Mouse (Mus musculus) Patski (cell line): Measurements from ENCODE around the gene Clec1b. TPM values are rescaled to one million over a fixed set of nuclear protein-coding genes. Genes with fewer than 3 reads are reported as not detected.

Experiments used
- ATAC-seq: fragments of 100-300 bp; one replicate; pipeline ENCODE4 v1.8.0; 2021
- CTCF ChIA-PET: fragments of 350-600 bp; sonication (Branson Sonifier 250); formaldehyde crosslinking; loops from one replicate; lab custom pipeline; 2022; ENCODE audit warnings: inconsistent platforms; lab: Charles Lee
- POLR2A ChIA-PET: fragments of 350-600 bp; sonication (Branson Sonifier 250); formaldehyde crosslinking; loops from one replicate; lab custom pipeline; 2022; ENCODE audit warnings: antibody characterized with exemption, inconsistent platforms; lab: Charles Lee
- DNase-seq: peaks from one replicate; pipeline ENCODE4 v3.0.0-alpha.2; 2011; ENCODE audit warnings: low read depth, low spot score
- H3K27me3 ChIP-seq: fragments of 371-371 bp; one replicate; pipeline ENCODE4 v1.5.1; 2021
- CTCF ChIP-seq: fragments of 100-300 bp; IDR thresholded peaks from one replicate; pipeline ENCODE4 v1.5.1; 2021
- in situ Hi-C: fragments of 300-500 bp; cut with MboI; formaldehyde crosslinking; loops from 3 replicates; pipeline ENCODE4 v1.11.1; 2018; ENCODE audit warnings: low pct_unique_long_range_greater_than_20kb, mixed read lengths
- polyA plus RNA-seq: library from polyadenylated mRNA; unstranded; gene quantifications from one replicate; pipeline ENCODE4 v1.2.3, GENCODE M21; 2021

The Clec1b gene
- polyA plus RNA-seq, 1 experiment from 2014 or later: not detected

DNA sequence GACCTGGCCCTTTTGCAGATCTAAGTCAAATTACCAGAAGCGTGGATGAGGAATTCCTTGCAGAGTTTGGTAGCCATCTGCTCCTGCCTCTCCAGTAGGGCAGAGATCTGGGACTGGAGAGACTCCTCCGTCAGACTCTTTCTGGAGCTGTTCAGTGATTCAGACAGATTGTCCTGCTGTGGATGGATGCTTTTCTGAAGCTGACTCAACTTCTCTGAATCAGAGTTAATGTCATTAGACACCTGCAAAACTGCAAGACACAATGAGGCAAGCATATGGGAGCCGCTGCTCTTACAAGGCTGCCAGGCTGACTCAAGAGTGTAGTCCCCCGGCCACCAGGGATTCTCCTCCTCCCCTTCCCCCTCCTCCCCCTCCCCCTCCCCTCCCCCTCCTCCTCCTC lies 16.6 kb upstream of the Clec1b start:
- in situ Hi-C loops: no loop called here
- TF ChIP-seq CTCF: no peak
- CTCF ChIA-PET: no interaction called here
- ATAC-seq (no peak), DNase-seq (no peak)
- POLR2A ChIA-PET: no interaction called here
- H3K27me3 ChIP-seq: peaks cover 36% of the 10 kb centered on the region

DNA sequence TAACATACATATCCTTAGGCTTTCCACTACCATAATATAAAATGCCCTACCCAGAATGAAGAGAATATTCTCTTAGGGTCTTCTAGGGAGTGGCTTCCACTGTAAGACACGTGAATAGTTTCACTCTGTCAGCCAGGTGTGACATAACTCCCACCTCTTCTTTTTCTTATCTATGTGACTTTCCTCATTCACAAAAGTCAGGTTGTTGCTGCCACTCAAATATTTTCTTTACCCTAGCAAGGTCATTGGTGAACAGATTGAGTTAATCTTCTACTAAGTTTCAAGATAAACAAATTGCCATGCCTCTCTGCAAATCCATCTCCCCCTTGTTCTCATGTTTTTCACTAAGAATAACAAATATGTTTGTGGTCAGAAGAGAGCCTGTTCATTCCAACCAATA lies 15.4 kb upstream of the Clec1b start:
- ATAC-seq: no peak

DNA sequence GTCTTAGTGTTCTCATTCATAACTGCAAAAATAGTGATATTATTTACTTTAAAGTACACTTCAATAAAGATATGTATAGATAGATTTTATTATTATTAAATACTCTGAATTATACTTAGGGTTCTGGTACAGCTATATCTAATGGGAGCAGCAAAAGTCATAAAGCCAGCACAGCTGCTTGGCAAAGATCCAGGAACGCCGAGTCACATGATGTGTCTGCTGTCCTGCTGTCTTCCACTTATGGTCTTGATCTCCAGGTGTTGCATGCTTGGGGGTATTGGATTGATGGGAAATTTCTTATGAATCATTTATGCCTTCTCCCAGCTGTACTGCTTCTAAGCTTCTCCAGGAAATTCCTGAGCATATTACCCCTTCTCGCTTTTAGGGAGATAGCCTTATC lies 13.6 kb upstream of the Clec1b start:
- ATAC-seq: no peak
- peaks cover 38% of the 10 kb centered on the region for H3K27me3 ChIP-seq
- TF ChIP-seq CTCF: no peak
- CTCF ChIA-PET: interaction anchor here (0.6 kb wide), 1 partner anchor 121 kb away, joined by 3 read pairs; no protein-coding TSS in a partner anchor
- no peak for DNase-seq
- in situ Hi-C loops: no loop called here
- POLR2A ChIA-PET: no interaction called here

More for the DNA sequence above, 15.4 kb upstream of the Clec1b start:
- no peak for TF ChIP-seq CTCF
- ChIA-PET CTCF (no interaction called here), POLR2A (no interaction called here)
- H3K27me3 ChIP-seq: peaks cover 32% of the 10 kb centered on the region
- DNase-seq: no peak
- in situ Hi-C loops: no loop called here

DNA sequence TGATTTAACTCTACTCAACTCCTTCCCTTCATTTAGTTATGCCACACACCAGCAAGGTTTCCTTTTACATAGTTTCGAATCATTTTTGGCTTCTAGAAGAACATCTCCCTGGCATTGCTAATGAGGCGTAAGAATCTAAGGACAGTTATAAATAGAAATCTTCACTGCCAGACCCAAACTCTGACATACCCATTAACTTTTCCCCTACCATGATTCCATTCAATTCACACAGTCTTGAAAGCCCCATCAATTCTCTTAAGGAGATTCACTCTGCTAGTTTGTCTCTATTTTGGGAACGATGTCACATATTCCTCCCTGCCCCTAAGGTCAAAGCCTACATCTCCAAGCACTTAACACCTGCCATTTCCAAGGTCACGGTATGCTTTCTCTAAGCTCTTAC lies 12.1 kb upstream of the Clec1b start:
- ATAC-seq: no peak
- H3K27me3 ChIP-seq: peaks cover 36% of the 10 kb centered on the region
- POLR2A ChIA-PET: no interaction called here
- no peak for DNase-seq
- TF ChIP-seq CTCF: no peak
- in situ Hi-C loops: no loop called here
- CTCF ChIA-PET: interaction anchor here (1.3 to 1.8 kb wide), 2 partner anchors 10 to 159 kb away, joined by 3 to 5 read pairs; no protein-coding TSS in a partner anchor

DNA sequence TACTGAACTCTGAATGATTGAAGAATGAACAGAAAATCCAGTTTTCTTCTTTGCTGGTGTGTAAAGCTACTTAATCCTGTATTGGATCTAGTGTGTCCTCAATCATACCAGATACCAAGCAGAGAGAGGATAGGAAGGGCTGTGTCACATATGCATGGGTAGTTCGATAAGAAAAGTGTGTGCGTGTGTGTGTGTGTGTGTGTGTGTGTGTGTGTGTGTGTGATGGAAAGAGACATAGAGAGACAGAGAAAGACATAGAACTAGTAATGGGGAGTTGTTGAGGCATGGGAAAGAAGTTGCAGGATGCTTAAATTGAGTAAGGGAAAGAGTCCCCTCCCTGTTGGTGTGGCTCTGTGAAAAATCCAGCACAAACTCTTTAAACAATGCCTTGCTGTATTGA lies 11.3 kb upstream of the Clec1b start, which contains the start of gene Clec12b:
TSS of gene Clec12b (minus strand) at position 101 of the 400 bp plus-strand sequence.
- in situ Hi-C loops: no loop called here
- no peak for ATAC-seq
- ChIA-PET POLR2A (no interaction called here), CTCF (interaction anchor here (1.3 to 1.8 kb wide), 2 partner anchors 10 to 159 kb away, joined by 3 to 5 read pairs; no protein-coding TSS in a partner anchor)
- TF ChIP-seq CTCF: no peak
- DNase-seq: no peak
- H3K27me3 ChIP-seq: peaks cover 34% of the 10 kb centered on the region

DNA sequence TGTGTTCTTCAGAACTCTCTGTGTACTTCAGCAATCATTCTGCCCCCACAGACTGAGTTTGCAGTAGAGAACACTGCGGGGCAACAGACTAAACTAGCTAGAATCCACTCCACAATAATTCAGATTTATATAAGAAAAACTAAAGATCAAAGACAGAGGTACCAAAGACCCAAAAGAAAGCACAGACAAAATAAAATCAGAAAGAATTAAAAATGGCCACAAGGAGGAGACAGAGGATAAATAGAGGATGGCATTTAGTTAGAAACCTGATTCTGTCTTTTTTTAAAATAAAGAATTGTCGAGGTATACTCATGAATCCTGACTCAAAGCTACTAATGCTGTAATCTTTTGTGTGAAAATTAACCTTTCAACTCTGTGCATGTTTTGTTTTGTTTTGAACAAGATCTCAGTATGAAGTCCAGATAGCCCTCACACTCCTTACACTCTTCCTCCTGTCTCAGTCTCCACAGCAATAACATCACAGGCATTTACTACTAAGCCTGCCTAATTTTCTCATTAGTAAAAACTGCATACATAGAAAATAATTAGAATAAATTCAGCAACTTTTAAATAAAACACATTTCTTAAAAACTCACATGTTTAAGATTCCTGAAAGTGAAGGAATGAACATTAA lies 3.9 kb upstream of the Clec1b start:
- DNase-seq: no peak
- peak; percentile 69 for TF ChIP-seq CTCF
- peaks cover 56% of the 10 kb centered on the region for H3K27me3 ChIP-seq
- ChIA-PET POLR2A (no interaction called here), CTCF (interaction anchor here (1.2 to 1.6 kb wide), 3 partner anchors 30 to 167 kb away, joined by 5 to 7 read pairs (median 7); no protein-coding TSS in a partner anchor)
- in situ Hi-C loops: loop anchor here (5.0 to 10.0 kb wide), 2 partner anchors 132 to 159 kb away; no protein-coding TSS in a partner anchor
- no peak for ATAC-seq

DNA sequence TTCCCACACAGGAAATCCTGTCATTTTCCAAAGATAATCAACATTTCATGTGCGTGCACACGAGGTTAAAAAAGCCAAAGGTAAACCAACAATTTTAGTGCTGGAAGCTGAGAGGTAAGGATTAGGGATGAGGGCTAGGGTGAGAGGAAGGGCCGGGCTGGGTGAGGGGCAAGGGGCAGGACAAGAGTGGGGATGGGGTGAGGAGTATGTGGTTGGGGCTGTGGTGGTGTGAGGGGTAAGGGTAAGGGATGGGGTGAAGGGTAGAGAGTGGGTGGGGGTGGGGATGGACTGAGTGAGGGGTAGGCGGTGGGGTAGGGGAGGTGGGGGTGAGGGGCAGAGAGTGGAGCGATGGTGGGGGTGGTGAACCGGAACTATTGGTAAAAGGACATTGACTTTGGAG lies 3.4 kb upstream of the Clec1b start:
- CTCF ChIA-PET: interaction anchor here (1.2 to 1.6 kb wide), 3 partner anchors 29 to 167 kb away, joined by 5 to 7 read pairs (median 7); no protein-coding TSS in a partner anchor
- ATAC-seq: no peak
- TF ChIP-seq CTCF: no peak
- H3K27me3 ChIP-seq: peaks cover 56% of the 10 kb centered on the region
- no peak for DNase-seq
- POLR2A ChIA-PET: no interaction called here
- in situ Hi-C loops: loop anchor here (5.0 to 10.0 kb wide), 2 partner anchors 131 to 159 kb away; no protein-coding TSS in a partner anchor

DNA sequence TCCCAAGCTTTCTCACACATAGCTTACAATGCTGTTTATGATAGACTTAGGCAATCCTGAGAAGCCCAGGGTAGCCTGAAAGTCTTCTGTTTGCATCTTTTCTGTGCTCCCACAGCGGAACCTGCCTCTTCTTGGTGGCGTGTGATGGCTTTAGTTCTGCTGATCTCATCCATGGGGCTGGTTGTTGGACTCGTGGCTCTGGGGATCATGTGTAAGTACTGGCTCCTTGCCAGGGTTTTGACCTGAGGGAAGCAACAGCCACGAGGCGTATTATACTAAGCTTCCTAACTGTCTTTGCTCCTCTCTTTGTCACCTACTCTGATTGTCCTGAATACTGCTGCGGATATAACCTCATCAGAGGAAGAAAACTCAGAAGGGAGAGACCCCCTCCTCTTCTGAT lies 2.8 kb downstream of the Clec1b start:
- in situ Hi-C loops: loop anchor here (10.0 kb wide), 1 partner anchor 125 kb away; no protein-coding TSS in a partner anchor
- DNase-seq: no peak
- peaks cover 83% of the 10 kb centered on the region for H3K27me3 ChIP-seq
- no peak for ATAC-seq
- ChIA-PET POLR2A (no interaction called here), CTCF (interaction anchor here (1.1 kb wide), 1 partner anchor 114 kb away, joined by 3 read pairs; no protein-coding TSS in a partner anchor)
- no peak for TF ChIP-seq CTCF

DNA sequence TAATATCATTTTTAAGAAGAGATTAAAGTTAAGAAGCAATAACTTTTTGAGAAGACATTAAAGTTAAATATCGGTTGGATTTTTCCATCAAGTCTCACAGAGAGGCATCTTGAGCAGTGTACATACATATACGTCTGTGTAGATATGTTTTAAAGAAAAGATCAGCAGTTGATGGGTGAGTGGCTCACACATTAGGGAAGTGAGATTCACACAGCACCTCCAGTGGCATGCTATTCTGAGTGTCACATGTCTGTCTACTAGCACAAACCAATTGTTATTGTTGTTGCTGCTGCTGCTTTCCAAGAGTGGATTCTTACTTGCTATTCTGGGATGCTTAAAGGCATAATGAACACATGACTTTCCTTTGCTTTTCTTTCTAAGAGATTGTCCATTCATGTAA lies 5.3 kb downstream of the Clec1b start:
- ChIA-PET POLR2A (no interaction called here), CTCF (no interaction called here)
- in situ Hi-C loops: no loop called here

DNA sequence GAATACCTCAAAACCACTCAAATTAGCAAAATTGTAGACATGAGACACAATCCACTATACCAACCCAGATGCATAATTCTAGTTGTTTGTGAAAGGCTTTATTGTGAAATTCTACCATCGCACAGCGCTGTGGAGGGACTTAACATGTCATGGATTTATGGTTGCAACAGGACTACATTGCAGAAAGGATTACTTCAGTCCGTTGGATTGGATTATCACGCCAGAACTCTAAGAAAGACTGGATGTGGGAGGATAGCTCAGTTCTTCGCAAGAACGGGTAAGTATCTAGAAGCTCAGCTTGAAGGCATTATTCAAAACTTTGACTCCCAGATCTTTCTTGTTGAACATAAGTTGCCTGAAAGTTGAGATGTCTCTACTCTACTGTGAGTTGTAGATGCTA lies 6.3 kb downstream of the Clec1b start:
- H3K27me3 ChIP-seq: peaks cover 83% of the 10 kb centered on the region
- in situ Hi-C loops: no loop called here
- POLR2A ChIA-PET: no interaction called here
- no peak for TF ChIP-seq CTCF
- ATAC-seq (no peak), DNase-seq (no peak)
- CTCF ChIA-PET: no interaction called here

More for the DNA sequence above, 5.3 kb downstream of the Clec1b start:
- ATAC-seq (no peak), DNase-seq (no peak)
- no peak for TF ChIP-seq CTCF
- peaks cover 83% of the 10 kb centered on the region for H3K27me3 ChIP-seq

DNA sequence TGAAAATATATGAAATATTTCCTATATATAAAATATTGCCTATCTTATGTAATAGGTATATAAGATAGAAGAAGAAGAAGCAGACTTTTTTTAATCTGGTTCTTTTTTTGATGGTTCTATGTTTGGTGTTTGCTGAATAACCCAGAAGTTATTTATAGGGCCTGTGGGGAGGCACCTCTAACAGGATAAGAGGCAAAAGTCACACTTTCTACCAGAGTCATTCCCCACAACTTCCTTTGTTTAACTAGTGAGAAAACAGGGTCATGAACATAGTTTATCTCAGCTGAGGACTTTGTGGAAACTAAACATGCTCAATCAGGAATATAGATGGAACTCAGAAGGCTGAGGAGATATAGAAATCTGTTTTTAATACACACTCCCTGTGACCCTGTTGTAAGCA lies 8.9 kb downstream of the Clec1b start:
- DNase-seq (no peak), ATAC-seq (no peak)
- in situ Hi-C loops: no loop called here
- ChIA-PET CTCF (no interaction called here), POLR2A (no interaction called here)
- peaks cover 86% of the 10 kb centered on the region for H3K27me3 ChIP-seq
- TF ChIP-seq CTCF: no peak
